Mouse (Mus musculus) WW6 (cell line): ENCODE results near the gene Rsph3b.
"Not testable (repeated sequence)": the region's sequence is repeated elsewhere in the genome, so short reads cannot be mapped to it uniquely, and the experiment has no call there.

Experiments
- DNase-seq: peaks from one replicate; pipeline ENCODE4 v3.0.0-alpha.2; 2013; ENCODE audit warnings: low read depth, low spot score

The Rsph3b gene

DNA sequence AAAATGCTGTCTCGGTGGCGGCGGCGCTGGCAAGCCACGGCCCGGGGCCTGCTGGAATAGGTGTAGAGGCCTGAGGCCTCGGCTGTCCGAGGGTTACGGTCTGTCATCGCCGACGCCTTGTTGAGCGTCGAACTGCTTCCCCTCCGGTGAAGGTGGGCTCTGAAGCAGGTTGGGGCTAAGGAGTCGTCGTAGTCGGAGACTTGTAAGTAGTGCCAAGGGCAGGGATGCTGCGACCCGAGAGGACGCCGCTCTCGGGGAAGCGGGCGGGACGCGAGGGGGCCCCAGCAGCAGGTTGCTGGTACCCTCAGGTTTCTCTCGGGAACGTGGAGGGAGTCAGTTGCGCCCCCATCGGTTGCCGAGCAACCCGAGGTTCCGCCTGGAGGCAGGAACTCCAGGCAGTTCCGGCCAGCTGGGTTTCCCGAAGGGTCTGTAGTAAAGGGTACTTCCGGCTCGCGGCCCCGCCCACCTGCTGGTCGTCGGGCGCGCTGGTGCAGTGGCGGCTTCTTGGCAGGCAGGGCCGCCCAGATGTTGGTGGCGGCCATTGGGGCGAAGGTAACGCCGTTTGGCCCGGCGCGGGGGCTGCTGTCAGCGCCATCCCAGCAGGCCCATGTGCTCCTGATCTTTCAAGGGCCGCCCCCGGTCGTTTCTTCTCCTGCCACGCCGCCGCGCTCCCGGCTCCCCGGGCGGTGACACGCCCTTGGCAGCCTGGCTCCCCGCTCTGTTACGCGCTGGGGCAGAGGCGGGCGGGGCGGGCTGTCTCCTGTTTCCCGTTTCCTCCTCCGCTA, at the start of gene Rsph3b:
Gene Rsph3b, minus strand, starts transcription at position 699 of the 785 bp plus-strand sequence.
- DNase-seq, result not testable (repeated sequence)

DNA sequence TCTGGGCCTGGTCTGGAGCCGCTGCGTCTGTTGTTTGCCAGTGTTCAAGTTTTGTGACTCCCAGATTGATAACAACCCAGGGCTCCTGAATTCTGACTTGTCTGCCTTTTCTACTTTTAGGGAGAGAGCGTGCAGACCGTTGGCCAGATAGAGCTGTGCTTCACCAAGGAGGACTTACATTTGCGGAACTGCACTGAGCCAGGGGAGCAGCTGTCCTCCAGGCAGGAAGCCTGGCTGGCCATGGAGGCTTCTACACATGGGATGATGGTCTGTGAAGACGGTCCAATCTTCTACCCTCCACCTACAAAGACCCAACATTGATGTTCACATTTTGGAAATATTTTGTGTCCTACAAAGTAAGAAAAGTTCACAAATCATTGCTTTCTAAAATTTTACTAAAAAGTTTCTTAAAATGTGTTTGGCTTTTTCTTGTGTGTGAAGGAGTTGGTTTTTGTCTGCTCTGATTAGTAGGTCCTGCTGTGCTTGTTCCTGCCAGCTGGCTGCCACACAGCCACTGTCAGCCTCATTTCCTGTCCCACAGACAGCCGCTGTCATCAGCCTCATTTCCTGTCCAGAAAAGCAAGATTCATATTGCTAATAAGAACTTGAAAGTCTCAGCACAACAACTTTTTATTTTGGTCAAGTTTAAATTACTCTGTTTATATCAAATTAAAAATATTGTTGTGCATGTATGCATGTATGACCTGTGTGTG, 49.5 kb upstream of the Rsph3b start:
- DNase-seq, result not testable (repeated sequence)

DNA sequence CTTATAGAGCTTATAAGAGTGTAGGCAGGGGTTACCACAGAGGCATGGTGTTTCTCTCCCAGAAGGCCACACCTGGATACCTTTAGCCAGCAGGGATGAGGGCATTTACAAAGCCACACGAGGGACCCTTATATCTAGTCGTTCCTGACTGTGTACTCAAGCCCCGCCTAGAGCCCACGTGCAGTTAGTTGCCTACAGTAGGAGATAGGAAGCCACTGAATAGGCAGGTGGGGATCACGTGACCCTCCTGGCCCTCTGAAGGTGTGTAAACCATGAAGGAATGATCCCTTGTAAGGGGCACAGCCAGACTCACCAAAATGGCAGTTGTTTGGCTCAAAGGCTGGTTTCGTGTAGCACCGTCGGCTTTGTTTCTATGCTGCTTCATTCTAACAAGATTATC, 48.3 kb upstream of the Rsph3b start:
- not testable (repeated sequence) for DNase-seq

DNA sequence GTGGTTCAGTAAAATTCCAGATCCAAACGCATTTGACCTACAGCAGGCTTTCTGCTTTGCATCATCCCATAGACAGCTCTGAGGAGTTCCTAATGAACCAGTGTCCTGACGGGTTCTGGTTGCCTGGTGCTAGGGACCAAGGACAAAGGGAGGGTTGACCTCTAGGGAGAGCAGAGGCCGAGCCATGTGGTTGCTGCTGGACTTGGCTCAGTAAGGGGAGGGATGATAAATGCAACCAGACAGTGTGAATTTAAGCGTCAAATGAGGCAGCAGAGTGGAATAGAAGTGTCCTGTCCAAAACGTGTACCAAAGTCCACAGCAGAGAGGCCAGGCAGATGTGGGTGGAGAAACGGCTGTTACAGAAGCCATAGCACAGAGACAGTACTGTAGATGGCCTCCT, 47.0 kb upstream of the Rsph3b start:
- not testable (repeated sequence) for DNase-seq

DNA sequence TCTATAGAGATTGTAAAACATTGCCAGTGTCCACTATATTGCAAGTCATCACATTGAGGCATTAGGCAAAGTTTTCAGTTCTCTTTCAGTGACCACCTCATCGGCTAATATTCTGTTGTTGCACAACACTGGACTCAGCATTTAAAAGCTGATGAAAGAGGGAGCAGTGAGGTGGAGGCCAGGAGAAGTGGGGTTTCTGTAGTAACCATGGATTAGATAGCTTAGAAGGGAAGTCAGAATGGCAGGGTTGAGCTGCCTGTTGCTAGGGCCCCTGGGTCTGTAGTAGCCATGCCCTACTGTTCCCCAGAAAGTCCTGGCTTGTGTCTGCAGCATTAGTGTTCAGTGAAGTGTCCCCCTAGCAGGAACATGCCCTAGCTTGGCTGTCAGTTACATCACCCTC, 37.6 kb upstream of the Rsph3b start:
- DNase-seq, result not testable (repeated sequence)

DNA sequence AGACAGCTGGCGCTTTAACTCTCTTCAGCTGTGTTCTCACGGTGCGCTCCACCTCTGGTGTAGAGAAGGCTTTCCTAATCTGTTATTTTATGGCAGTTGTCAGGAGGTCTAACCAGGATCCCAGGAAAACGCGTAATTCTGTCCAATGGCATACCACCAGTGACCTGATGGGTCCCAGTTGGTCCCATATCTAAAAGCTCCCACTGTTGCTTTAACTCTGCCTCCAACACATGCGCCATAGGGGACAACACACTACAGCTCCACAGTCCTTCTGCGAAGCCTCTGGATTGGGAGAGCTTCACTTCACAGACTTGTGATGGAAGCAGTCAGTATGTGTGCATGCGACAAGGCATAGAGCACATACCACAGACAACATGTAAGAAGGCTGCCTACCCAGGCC, 31.7 kb upstream of the Rsph3b start:
- DNase-seq, result not testable (repeated sequence)

DNA sequence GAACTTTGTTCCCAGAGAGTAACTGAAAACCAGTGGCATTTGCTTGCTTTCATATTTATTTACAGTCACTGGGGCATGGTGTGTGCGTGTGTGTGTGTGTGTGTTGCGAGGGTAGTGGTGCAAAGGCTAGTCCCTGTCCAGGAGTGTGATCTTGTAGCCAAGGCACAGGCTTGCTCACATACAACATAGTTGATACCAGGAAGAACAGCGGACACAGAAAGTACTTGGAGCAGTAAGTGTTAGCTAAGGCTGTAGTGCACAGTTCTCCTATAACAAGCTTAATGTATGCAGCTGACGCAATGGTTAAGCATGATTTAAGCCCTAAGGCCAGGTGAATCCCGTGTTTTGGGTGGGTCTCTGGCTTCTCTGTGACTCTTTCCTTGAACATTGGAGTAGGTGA, 30.9 kb upstream of the Rsph3b start:
- not testable (repeated sequence) for DNase-seq

DNA sequence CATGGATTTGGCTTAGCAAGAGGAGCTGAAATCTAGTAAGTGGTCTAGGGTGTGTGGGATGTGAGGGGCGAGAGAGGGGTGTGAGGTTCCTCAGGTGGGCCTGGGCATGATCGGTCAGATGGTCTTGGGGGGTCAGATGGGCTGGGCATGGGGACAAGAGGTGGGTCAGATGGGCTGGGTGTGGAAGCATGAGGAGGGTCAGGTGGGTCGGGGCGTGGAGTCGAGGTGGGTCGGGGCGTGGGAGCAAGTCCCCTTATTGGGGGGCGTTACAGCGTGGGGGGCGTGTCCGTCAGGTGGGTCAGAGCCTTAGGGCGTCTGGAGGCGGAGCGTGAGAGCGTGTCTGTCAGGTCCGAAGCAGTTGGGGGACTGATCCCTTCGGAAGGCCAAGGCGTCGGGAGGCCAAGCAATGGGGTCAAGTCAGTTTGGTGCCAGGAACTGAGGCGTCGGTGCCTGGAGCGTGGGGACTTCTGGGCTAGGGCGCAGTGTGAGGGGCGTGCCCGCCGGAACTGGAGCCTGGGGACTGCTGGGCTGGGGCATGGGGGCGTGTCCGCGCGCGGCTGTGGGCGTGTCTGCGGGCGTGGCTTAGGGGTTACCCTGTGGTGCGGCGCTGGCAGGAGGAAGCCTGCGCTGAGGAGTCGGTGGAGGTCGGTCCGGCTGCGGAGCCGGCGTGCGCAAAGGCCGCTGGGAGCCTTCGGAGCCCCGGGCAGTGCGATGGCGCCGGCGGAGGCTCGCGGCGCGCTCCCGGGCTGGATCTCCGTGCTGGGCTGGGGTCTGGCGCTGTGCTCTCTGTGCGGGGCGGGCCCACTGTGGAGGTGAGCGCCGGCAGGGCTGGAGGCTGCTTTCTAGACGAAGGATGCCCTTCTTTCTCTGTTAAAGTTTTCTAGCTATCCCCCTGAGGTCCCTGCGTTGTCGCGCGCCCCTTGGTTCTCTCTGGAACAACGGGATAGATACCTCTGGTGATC, 30.1 kb upstream of the Rsph3b start, which contains the start of gene Gm49721:
Gene Gm49721, plus strand, starts transcription at position 618 of the 962 bp plus-strand sequence.
- DNase-seq, result not testable (repeated sequence)

DNA sequence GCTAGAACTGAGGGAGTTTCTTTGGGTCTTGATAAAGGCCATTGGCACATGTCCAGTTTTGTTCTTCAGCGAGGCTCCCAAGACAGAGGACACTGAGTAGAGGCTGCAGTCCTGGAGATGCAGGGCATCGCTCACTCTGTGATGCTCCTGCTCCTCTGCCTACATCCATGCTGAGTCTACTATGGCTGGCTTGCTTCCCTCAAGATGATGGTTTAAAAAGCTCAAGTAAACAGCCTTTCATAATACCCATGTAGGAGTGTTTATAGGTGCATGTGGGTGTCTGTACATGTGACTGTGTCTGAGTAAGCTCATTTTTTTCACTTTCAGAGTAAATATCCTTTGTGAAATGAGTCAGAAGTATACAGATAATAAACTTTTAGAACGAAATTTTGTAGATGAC, 26.5 kb upstream of the Rsph3b start:
- not testable (repeated sequence) for DNase-seq

DNA sequence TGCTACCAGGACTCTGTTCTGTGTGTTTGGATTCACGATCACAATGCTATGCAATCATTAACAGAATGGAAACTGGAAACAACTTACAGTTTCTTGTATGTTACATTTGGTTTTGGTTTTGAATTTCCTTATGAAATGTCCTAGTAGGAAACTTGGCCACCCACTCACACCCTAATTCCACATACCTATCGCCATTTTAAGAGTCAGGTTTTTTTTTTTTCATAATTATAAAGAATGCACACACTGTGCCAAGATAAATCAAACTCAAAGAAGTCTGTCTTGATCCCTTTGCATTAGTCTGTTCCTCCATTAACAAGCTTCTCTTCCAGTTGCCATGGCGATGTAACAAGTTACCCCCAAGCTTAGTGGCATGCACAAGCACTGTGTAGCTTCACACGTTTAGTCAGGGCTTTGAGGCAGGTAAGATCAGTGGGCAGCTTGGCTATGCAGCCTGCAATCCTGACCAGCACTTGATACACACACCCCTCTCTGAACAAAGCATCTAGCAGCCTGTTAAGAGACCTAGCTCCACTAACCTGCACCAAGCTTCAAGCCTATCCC, 24.4 kb upstream of the Rsph3b start:
- not testable (repeated sequence) for DNase-seq

DNA sequence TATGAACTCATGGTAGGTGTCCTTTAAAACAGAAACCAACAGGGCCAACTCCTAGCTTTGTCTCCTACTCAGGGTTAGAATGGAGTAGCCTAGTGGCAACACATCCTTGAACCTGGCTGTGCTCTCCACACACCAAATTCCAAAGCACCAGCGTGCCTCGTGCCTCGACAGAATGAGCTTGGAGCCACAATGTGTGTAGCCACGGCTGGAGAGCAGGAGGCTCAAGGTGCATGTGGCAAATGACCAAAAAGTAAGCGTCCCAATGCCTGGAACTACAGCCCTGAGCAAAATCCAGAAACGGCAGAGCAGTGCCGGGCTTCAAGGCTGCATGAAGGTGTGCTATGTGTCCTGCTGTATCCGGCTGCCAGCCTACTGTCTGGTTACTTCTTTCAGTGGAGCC, 22.8 kb upstream of the Rsph3b start:
- DNase-seq, result not testable (repeated sequence)

DNA sequence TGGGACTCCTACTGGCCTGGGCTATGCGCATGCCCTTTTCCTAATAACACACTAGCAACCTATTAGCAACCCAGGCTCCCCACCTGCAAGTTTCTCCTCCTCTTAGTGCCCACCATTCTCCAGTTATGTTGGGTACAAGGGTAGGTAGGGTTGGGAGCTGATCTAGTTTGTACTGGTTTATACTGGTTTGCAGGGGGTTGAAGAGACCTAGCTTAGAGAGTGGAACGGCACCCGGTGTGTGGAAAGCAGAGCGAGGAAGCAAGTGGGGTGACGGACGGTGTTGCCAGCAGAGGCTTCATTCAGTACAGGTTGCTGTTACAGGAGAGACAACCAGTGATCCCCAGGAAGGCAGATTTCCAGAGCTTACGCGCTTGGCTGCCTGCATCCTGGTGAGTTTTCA, 21.9 kb upstream of the Rsph3b start, which contains the start of gene Rnaset2b:
Gene Rnaset2b, plus strand, starts transcription at position 301 of the 400 bp plus-strand sequence.
- DNase-seq, result not testable (repeated sequence)

DNA sequence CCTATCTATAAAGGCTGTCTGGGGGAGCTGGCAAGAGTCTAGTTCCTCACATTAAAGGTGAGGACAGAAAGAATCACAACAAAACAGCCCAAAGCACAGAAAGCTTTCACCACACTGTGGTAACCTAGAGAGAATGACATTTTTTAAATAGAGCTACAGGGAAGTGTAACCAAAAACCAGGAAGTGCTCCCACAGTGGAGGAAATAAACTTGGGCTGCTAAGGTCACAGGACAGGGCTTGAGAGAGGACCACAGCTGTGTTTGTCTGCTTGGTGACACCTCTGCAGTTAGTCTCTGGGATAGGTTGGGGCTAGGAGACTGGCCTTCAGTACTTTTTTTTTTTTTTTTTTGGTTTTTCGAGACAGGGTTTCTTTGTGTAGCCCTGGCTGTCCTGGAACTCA, 19.2 kb upstream of the Rsph3b start:
- not testable (repeated sequence) for DNase-seq

DNA sequence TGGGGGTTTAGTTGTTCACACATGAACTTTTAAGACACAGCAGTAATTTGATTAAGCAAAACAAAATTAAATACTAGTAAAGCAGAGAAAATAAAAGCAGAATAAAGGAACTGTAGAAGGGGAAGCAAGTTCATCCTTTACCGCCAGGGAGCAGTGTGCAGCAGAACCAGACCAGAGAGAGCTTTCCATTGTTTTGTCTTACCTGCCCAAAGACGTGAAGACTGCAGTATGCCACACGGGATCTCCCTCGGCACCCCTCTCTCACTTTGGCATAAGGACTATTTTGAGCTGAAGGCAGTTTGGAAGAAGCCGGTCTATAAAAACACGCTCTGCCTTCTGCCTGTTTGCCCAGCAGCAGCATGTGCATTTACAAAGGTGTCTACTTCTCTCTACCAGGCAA, 16.9 kb upstream of the Rsph3b start:
- not testable (repeated sequence) for DNase-seq

DNA sequence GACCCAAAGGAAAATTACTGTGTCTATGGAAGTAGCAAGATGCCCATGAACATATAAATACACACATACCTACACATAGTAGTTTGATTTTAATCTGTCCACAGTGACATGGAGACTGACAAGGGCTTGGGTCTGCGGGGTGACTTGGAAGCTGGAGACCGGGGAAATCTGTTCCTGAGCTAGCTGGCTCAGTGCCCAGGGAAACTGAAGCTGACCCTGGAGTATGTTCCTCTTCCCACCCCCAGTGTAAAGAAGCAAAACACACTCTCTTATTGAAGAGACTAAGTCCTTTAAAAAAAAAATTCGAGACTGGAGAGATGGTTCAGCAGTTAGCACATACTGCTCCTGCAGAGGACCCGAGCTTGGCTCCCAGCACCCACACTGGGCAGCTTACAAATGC, 14.5 kb upstream of the Rsph3b start:
- not testable (repeated sequence) for DNase-seq

DNA sequence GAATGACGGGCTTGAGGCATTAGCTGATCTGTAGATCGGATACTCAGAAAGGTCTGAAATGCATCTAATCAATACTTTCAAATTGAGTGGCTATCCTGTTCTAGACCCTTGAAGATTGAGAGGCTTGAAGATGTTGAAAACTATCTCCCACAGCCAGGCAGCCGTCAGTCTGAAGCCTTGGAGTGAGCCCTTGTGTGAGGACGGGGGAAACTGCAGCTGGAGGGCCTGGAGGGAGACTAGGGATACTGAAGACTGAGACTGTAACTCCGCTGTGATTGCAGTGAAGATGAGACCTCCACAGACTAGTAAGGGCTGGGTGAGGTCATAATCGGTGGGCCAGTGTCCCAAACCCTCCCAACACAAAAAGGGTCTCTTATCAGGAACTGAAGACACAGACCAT, 13.9 kb upstream of the Rsph3b start:
- DNase-seq, result not testable (repeated sequence)

DNA sequence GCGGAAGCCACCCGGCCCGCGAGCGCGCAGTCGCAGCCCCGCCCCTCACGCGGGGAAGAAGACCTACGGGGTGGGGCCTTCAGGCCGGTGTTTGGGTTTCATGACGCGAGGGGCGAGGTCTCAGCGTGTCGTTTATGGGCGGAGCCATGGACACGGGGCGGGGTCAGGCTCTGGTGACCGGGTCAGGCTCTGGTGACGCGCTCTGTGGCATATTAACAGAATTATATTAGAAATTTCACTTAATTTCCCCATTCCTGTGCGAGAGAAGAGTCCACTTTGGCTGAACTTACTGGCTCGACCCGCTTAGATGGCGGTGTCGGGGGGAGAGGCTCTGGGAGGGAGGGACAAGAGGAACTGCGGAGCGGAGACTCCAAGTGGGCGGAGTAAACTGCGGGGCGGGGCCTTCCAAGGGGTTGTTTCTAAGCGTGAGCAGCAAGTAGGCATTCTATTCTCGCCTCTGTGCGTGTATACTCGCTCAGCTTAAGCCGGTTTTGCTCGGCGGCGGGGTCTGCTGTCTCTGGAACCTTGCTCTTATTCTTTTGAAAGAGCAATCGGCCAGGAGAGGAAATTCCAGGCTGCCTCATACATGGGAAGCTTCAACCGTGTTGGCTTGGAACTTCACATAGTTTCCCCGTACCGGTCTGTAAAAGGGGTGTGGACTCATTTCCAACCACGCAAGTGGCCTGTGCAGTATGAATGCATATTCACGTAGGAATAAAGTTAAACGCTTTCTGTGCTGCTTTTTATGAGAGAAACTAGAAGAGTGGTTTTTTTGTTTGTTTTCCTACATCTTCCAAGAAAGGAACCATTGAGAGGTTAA, 12.9 kb upstream of the Rsph3b start:
- DNase-seq, result not testable (repeated sequence)

DNA sequence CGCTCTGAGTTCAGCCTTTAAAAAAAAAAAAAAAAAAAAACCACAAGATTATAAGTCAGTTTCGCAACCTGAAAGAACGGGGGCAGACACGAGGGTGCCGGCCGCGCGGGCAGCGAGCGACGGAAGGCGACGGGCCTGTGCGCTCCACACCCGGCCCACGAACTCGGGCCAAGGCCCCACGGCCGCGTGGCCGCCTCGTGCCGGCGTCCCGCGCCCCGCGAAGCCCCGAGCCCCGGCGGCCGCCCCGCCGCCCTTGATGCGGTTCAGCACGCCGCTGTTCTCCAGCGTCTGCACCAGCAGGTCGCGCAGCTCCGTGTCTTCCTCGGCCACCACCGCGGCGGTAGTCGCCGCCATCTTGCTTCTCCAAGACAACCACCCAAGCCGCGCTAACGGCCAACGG, 12.3 kb upstream of the Rsph3b start, which contains the start of gene Tagap1:
Gene Tagap1, minus strand, starts transcription at position 381 of the 400 bp plus-strand sequence.
- DNase-seq, result not testable (repeated sequence)

DNA sequence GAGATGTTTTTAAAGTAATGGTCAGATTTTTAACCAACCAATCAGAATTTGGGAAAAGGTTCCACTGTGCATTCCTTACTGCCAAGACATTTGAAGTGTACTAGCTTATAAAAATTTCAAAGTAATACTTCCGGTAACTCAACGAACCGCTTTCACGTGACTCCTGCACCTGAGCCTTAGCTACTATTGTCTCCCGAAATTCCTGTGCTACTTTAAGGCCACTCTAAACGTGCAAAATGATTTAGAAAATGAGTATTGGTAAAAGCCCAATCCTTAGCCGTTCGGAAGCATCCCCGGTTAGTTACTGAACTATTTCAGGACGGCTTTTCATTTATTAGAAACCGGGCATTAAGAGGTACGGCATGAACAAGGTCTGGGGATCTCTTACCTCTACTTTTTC, 11.9 kb upstream of the Rsph3b start:
- DNase-seq, result not testable (repeated sequence)
